Mouse (Mus musculus) gastrocnemius, postnatal 10 days (tissue): ENCODE results near the gene Rnf8. TPM values are rescaled to one million over a fixed set of nuclear protein-coding genes. Genes with fewer than 3 reads are reported as not detected.

Source experiments
- DNase-seq: peaks from one replicate; pipeline ENCODE4 v3.0.0; 2021; ENCODE audit warnings: mixed read lengths
- total RNA-seq, 2 experiments: library from RNA; stranded (reverse); gene quantifications; 2 replicates each; pipeline ENCODE4 v1.2.3; 2021

Gene Rnf8
- total RNA-seq, 2 experiments from 2014 or later, result 27.2 to 29.1 TPM

GRCm38 (mm10) chr17:29627285-29627684 is 12.7 kb downstream of the Rnf8 start:
- peak; percentile 32 for DNase-seq

GRCm38 (mm10) chr17:29628946-29629345 is 14.4 kb downstream of the Rnf8 start:
- no peak for DNase-seq

GRCm38 (mm10) chr17:29629620-29630019 is 15.0 kb downstream of the Rnf8 start:
- no peak for DNase-seq

DNA sequence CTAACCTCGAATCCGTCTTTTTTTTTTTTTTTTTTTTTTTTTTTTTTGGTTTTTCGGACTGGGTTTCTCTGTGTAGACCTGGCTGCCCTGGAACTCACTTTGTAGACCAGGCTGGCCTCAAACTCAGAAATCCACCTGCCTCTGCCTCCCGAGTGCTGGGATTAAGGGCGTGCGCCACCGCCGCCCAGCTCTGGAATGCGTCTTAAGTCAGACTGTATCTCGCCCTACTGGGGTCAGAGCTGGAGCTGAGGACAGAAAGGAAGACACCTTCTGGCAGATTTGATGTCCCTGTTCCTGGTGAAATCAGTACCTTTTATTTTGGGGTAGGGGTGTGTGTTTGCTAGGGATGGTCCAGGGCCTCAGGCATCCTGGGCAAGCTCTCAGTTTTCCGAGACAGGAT is 17.7 kb downstream of the Rnf8 start:
- DNase-seq, result no peak

DNA sequence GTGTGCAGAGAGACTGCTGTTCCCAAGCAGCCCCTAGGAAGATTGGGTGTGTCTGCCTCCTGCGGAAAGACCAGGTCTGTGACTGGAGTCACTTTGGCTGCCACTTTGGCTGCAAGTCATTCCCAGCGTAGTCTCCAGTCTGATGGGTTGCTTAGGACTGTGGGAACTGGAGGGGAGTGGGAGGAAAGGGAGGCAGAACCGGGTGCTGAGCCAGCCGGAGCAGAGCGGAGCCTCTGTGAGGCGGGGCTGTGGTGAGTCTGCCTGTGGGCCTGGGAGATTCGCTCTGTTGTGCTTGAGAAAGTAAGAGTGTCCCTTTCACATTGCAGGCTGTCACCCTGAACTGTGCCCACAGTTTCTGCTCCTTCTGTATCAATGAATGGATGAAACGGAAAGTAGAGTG is 20.9 kb downstream of the Rnf8 start:
- no peak for DNase-seq

DNA sequence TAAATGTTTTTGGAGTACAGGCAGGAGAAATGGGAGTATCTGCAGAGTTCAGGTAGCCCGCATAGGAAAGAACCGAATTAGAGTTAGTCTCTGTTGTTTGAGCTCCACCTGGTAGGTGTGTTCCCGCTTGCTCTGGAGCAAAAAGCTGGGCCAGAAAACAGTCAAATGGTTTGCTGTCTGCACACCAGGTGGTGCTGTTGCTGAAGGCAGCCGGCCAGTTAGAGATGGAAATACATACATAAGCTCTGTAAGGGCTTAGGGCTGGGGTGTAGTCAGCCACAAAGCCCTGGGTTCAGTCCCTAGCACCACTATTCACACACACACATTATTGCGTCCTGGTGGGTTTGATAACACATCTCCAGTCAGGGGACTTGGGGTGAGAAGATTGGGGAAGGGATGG is 21.5 kb downstream of the Rnf8 start:
- DNase-seq, result peak; percentile 23

DNA sequence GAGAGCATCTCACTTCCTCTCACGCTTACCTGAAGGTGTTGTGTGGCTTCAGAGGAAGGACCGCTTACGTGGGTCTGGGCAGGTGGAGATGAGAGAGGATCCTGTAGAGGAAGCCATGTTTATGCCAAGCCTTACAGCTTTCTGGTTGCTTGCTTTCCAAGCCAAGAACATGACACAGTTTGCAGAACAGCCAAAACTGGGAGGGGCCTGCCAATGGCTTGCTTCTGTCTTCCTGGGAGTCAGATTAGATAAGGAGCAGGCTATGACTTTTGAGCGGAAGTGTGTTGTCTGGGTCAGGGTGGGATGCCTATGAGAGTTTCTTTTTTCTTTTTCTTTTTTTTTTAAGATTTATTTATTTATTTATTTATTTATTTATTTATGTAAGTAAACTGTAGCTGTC is 22.8 kb downstream of the Rnf8 start:
- DNase-seq, result no peak

GRCm38 (mm10) chr17:29637895-29638294 is 23.3 kb downstream of the Rnf8 start:
- DNase-seq, result no peak

- DNase-seq, result no peak
Observed at GRCm38 (mm10) chr17:29640971-29641370, 26.4 kb downstream of the Rnf8 start.

DNA sequence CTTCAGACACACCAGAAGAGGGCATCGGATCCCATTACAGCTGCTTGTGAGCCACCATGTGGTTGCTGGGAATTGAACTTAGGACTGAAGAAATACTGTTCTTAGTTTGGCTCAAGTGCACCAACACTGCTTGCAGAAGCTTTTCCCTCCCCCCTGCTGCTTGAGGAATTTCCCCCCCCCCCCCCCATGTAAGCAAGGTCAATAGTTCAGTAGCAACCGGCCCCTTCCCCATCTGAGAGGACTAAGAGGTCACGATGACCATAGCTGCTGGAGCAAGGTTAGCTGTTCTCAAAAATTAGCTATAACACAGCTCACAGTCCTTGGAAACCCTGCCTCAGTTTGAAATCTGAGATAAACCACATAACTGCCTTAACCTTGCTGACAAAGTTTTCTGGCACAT is 27.6 kb downstream of the Rnf8 start:
- DNase-seq, result no peak

DNA sequence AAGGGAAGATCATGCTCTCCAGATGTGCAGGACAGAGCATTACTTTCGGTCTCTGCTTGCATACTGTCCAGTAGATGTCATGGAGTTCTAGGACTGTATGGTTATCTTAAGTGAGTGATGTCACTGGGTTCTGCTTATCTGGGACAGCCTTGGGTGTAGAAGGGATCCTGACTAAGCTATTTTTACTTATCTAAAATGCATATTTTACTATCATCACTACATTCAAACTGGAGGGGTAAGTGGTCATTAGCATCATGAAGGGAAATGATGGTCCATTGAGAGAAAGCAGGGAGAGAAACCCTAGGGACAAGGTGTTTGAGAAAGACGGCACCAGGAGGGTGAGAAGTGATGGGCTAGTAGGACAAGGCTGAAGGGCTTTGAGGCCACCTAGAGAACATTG is 43.7 kb downstream of the Rnf8 start:
- no peak for DNase-seq

DNA sequence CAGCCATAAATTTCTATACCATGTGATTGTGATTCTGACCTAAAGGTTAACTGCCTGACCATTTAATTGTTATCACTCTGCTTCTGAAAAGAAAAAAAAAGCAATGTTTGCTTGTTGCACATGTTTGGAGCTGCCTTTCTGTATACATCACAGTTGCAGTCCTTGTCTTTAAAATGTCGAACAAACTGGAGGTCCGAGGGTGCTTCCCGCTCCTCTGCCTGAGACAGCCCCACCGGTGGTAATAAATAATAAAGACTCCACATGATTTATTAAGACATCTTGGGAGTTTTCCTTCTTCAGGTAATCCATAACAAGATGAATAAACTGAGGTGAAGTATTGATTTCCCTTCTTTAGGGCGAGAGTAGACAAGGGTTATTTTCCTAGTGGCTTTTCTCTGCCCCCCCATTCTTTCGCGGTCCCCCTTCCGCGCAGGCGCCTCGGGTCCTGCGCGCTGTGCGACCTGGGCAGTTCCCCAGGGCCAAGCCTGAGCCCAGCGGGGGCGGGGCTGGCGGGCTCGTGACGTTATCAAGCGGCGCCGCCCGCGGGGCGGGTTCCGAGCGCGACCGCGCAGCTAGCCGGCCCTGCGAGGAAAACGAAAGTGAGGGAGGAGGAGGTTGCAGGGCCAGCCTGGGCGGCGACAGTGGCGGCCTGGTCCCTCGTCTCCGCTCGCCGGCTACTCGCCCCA is 45.6 kb downstream of the Rnf8 start, which contains the start of gene Cmtr1:
Cmtr1 (plus strand) TSS at position 520 of the 686 bp plus-strand sequence.
- peak; percentile 98 for DNase-seq

- DNase-seq, result no peak
Observed at GRCm38 (mm10) chr17:29660762-29661391, 46.3 kb downstream of the Rnf8 start.

- no peak for DNase-seq
Observed at GRCm38 (mm10) chr17:29662145-29662544, 47.6 kb downstream of the Rnf8 start.

DNA sequence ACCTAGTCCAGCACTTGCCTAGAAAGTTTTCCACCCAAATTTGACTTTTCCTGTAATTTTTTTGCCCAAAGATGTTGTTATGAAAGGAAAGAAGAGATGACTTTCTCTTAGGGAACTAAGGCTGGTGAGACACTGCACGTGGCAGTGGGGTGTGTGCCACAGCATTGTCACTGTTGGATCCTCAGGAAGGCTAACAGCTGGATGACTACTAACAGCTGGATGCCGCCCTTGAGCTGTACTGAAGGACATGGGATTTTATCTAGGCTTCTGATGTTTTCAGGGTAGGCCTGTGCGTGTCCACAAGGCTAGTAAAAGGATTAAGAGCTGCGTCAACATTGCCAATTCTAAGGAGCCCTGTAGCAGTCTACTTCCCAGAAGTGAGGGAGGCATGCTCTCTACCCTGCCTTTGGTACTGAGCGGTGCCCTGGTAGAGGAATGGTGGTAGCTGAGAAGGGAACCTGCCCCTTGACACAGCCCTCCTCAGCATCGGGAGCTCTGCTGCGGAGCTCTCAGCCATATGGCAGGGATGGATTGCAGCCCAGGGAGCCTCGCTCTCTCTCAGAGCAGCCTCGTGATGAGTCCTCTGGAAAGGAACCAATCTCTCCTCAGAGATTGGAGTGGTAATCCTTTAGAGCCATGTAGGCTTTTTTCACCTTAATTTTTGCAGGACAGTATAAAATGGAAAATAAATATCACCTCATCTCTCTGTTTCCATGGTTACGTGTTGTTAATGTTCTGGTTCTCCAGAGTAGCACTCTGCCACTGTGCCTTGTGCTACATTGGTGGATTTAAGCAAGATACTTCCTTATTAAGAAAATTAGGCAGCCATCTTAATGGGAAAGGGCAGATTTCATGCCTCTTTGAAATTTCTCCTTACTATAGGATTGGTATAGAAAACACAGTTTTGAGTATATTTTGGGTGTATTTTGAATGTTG is 53.7 kb downstream of the Rnf8 start:
- no peak for DNase-seq

GRCm38 (mm10) chr17:29669030-29669429 is 54.4 kb downstream of the Rnf8 start:
- DNase-seq, result no peak

GRCm38 (mm10) chr17:29669936-29670335 is 55.3 kb downstream of the Rnf8 start:
- no peak for DNase-seq

DNA sequence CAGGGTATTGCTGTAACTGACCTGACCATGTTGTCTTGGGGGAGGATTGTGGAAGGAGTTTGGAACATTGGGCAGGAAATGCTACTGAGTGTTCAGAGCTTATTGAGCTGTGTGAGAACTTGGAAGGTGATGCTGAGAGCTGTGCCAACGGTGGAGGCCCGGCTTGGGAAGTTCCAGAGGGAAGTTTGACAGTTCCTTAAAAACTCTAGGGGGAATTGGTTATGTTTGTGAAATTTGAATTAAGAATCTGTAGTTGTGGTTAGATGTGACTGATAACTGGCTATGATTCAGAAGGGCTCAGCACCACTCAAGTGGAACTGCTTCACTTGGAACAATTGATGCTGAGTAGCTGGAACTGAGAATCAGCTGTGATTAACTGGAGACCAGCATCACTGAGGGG is 56.4 kb downstream of the Rnf8 start:
- DNase-seq, result no peak

- DNase-seq, result no peak
Observed at GRCm38 (mm10) chr17:29673325-29673724, 58.7 kb downstream of the Rnf8 start.

GRCm38 (mm10) chr17:29678526-29678925 is 63.9 kb downstream of the Rnf8 start:
- DNase-seq, result no peak

GRCm38 (mm10) chr17:29679038-29679767 is 64.6 kb downstream of the Rnf8 start:
- no peak for DNase-seq

DNA sequence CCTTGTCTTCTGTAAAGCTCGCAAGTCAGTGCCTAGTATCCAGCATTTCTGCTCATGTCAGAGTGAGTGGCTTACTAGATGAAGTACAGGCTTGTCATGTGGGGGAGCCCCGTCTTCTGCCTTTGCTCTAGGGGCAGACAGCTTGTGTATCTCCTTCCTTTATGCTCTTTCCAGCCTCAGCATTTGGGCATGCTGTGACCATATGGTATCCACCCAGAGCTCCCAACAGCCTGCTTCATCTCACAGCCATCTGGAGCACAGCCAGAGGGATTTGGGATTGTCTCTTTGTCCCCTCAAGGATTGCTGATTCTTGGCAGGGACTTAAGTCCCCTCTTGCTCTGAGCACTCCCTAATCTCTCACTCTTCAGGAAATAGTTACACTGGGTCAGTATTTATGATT is 65.6 kb downstream of the Rnf8 start:
- no peak for DNase-seq
